ENCODE assay signal across 7 mouse cellular contexts in genomic region chr10:81544296-81545160, GRCm38 (mm10). TPM values are rescaled to one million over a fixed set of nuclear protein-coding genes. Genes with fewer than 3 reads are reported as not detected.
A peak's percentile ranks its signal among the peaks of the same experiment; 100 is the strongest.
DNase-seq lines count a peak whose midpoint lies in the region; ATAC-seq and TF ChIP-seq lines count a peak whose summit lies in the region.

No protein-coding gene starts in this region.

- under 1% methylated on average over 93 of the region's 93 CpGs for WGBS in spleen, adult 2 months
- WGBS in embryonic facial prominence, embryonic 15.5 days, result under 1% methylated on average over 93 of the region's 93 CpGs
- WGBS in intestine, embryonic 14.5 days, result under 1% methylated on average over 93 of the region's 93 CpGs

- TF ChIP-seq CTCF in spleen, adult 2 months (IDR thresholded peaks at IDR 0.05; ENCODE audit: extremely low read depth, insufficient read depth, insufficient read length, insufficient replicate concordance), result no peak

- H3K36me3 ChIP-seq in spleen, adult 2 months (ENCODE audit: control insufficient read depth, insufficient read depth, low read length), result no peaks in the 10 kb centered on the region
- H3K36me3 ChIP-seq in embryonic facial prominence, embryonic 15.5 days, result peaks cover 7% of the 10 kb centered on the region; the same call in 1 of the 2 replicates
- H3K36me3 ChIP-seq in intestine, embryonic 14.5 days (ENCODE audit: control insufficient read depth, insufficient read depth, low read length), result peaks cover 10% of the 10 kb centered on the region; the same call in 1 of the 2 replicates

- no peak; the same call in 1 of the 2 replicates for TF ChIP-seq POLR2A in spleen, adult 2 months (IDR thresholded peaks at IDR 0.05; ENCODE audit: low read depth, low read length)

- H3K4me1 ChIP-seq in spleen, adult 2 months (ENCODE audit: control insufficient read depth, insufficient read depth, insufficient read length), result peaks cover 14% of the 10 kb centered on the region; the same call in 1 of the 2 replicates
- peaks cover 38% of the 10 kb centered on the region for H3K4me1 ChIP-seq in embryonic facial prominence, embryonic 15.5 days
- peaks cover 39% of the 10 kb centered on the region for H3K4me1 ChIP-seq in intestine, embryonic 14.5 days (replicated peaks; ENCODE audit: control insufficient read depth, insufficient read depth, low read length)

- H3K9me3 ChIP-seq in embryonic facial prominence, embryonic 15.5 days (replicated peaks), result no peaks in the 10 kb centered on the region
- H3K9me3 ChIP-seq in intestine, embryonic 14.5 days (ENCODE audit: control insufficient read depth, low read length), result no peaks in the 10 kb centered on the region

- no peaks in the 10 kb centered on the region for H3K27me3 ChIP-seq in spleen, adult 2 months (ENCODE audit: control insufficient read depth, insufficient read depth, low read length)
- no peaks in the 10 kb centered on the region for H3K27me3 ChIP-seq in embryonic facial prominence, embryonic 15.5 days
- no peaks in the 10 kb centered on the region for H3K27me3 ChIP-seq in intestine, embryonic 14.5 days (replicated peaks; ENCODE audit: control insufficient read depth, insufficient read depth, low read length)

- no peak for DNase-seq in spleen, adult 2 months (ENCODE audit: low read depth in 1 of 2, low spot score in 2 of 2)
- no peak for DNase-seq in spleen, postnatal 36 days (ENCODE audit: low spot score in 2 of 2)
- DNase-seq in intestine, embryonic 14.5 days (ENCODE audit: low spot score), result no peak
- peak; percentile 41 for DNase-seq in neural tube, embryonic 10.5 days (ENCODE audit: extremely low spot score, low spot score)
- DNase-seq in adipocyte (ENCODE audit: low spot score), result no peak
- DNase-seq in left cerebral cortex, adult 9 months (ENCODE audit: low spot score in 2 of 2), result no peak

- no peak; the same call in 1 of the 2 replicates for ATAC-seq in embryonic facial prominence, embryonic 15.5 days (ENCODE audit: insufficient number of reproducible peaks, low FRiP score, low TSS enrichment, low read depth)
- peak; percentile 41 for ATAC-seq in intestine, embryonic 14.5 days (replicated peaks; ENCODE audit: low FRiP score, low TSS enrichment, low read depth)

- peak overlapping the region; percentile 94 for H3K9ac ChIP-seq in embryonic facial prominence, embryonic 15.5 days
- peak overlapping the region; percentile 90 for H3K9ac ChIP-seq in intestine, embryonic 14.5 days (ENCODE audit: low read length)

- peak overlapping the region; percentile 89 for H3K4me2 ChIP-seq in embryonic facial prominence, embryonic 15.5 days (replicated peaks)
- peak overlapping the region; percentile 95 for H3K4me2 ChIP-seq in intestine, embryonic 14.5 days (ENCODE audit: low read length)

- peak overlapping the region; percentile 70 for H3K27ac ChIP-seq in spleen, adult 2 months (ENCODE audit: insufficient read depth, low read length)
- H3K27ac ChIP-seq in embryonic facial prominence, embryonic 15.5 days (replicated peaks), result peak overlapping the region; percentile 82
- H3K27ac ChIP-seq in intestine, embryonic 14.5 days (ENCODE audit: low read depth), result peak overlapping the region; percentile 70; the same call in 1 of the 2 replicates

- H3K4me3 ChIP-seq in spleen, adult 2 months (ENCODE audit: extremely low read depth, insufficient read depth, insufficient read length), result peak overlapping the region; percentile 82
- peak overlapping the region; percentile 94 for H3K4me3 ChIP-seq in embryonic facial prominence, embryonic 15.5 days (replicated peaks)
- peak overlapping the region; percentile 91 for H3K4me3 ChIP-seq in intestine, embryonic 14.5 days (ENCODE audit: low read depth, low read length)

RNA-seq across cellular contexts. Expression of gene Gna11, which starts 0.5 kb away (rescaled TPM):
- 33.8 and 38.9 TPM in 2 replicates for polyA plus RNA-seq in spleen, adult 2 months (2012; rRNA removed)
- polyA plus RNA-seq in embryonic facial prominence, embryonic 15.5 days (2015; fragmentation: Nextera tagmentation; extraction: Ambion mirVana), result 89.1 and 89.2 TPM in 2 replicates
- polyA plus RNA-seq in intestine, embryonic 14.5 days (2014; fragmentation: Nextera tagmentation; extraction: Ambion mirVana), result 145 and 171 TPM in 2 replicates

RNA-seq across cellular contexts. Expression of gene Aes, which starts 14.8 kb away (rescaled TPM):
- 702 and 1,172 TPM in 2 replicates for polyA plus RNA-seq in spleen, adult 2 months (2012; rRNA removed)
- 642 and 649 TPM in 2 replicates for polyA plus RNA-seq in embryonic facial prominence, embryonic 15.5 days (2015; fragmentation: Nextera tagmentation; extraction: Ambion mirVana)
- 395 and 515 TPM in 2 replicates for polyA plus RNA-seq in intestine, embryonic 14.5 days (2014; fragmentation: Nextera tagmentation; extraction: Ambion mirVana)

RNA-seq across cellular contexts. Expression of gene Gna15, which starts 20.5 kb away (rescaled TPM):
- 14.8 and 15.1 TPM in 2 replicates for polyA plus RNA-seq in spleen, adult 2 months (2012; rRNA removed)
- polyA plus RNA-seq in embryonic facial prominence, embryonic 15.5 days (2015; fragmentation: Nextera tagmentation; extraction: Ambion mirVana), result 4.9 and 6.4 TPM in 2 replicates
- 0.73 and 0.84 TPM in 2 replicates for polyA plus RNA-seq in intestine, embryonic 14.5 days (2014; fragmentation: Nextera tagmentation; extraction: Ambion mirVana)

RNA-seq across cellular contexts. Expression of gene Tle2, which starts 29.8 kb away (rescaled TPM):
- 49.9 and 58.6 TPM in 2 replicates for polyA plus RNA-seq in spleen, adult 2 months (2012; rRNA removed)
- polyA plus RNA-seq in embryonic facial prominence, embryonic 15.5 days (2015; fragmentation: Nextera tagmentation; extraction: Ambion mirVana), result 63.1 and 73.7 TPM in 2 replicates
- 15.8 and 17.8 TPM in 2 replicates for polyA plus RNA-seq in intestine, embryonic 14.5 days (2014; fragmentation: Nextera tagmentation; extraction: Ambion mirVana)

RNA-seq across cellular contexts. Expression of gene S1pr4, which starts 44.6 kb away (rescaled TPM):
- polyA plus RNA-seq in spleen, adult 2 months (2012; rRNA removed), result 127 and 168 TPM in 2 replicates
- 0.77 and 1.1 TPM in 2 replicates for polyA plus RNA-seq in embryonic facial prominence, embryonic 15.5 days (2015; fragmentation: Nextera tagmentation; extraction: Ambion mirVana)
- 0.53 and 0.65 TPM in 2 replicates for polyA plus RNA-seq in intestine, embryonic 14.5 days (2014; fragmentation: Nextera tagmentation; extraction: Ambion mirVana)
